Mouse (Mus musculus) inflammation-experienced regulatory T-cells, adult 6 months (primary cell): ENCODE data around the gene Atp6v1d. TPM values are rescaled to one million over a fixed set of nuclear protein-coding genes. Genes with fewer than 3 reads are reported as not detected.
A peak's percentile ranks its signal among the peaks of the same experiment; 100 is the strongest.

ENCODE experiments used
- ATAC-seq: one replicate; pipeline ENCODE4 v1.8.0; 2017
- polyA plus RNA-seq, 3 experiments: library from polyadenylated mRNA; unstranded; fragments of 100-300 nt; shearing (Covaris generic); gene quantifications; one replicate each; pipeline ENCODE4 v1.2.1; 2017

The Atp6v1d gene
- 100 to 1,000 TPM; 197 to 235 (median 223) TPM for polyA plus RNA-seq

GRCm38 (mm10) chr12:78861496-78862253, at the start of gene Atp6v1d, which contains the start of gene Eif2s1:
TSS of gene Atp6v1d (minus strand) at chr12:78861638.
TSS of gene Eif2s1 (plus strand) at chr12:78861819.
- peak; percentile 89 for ATAC-seq

- no peak for ATAC-seq
Measured at GRCm38 (mm10) chr12:78910684-78911461, 49.4 kb upstream of the Atp6v1d start.

GRCm38 (mm10) chr12:78908081-78908605, 46.7 kb upstream of the Atp6v1d start:
- no peak for ATAC-seq

- ATAC-seq = no peak
Measured at GRCm38 (mm10) chr12:78906707-78907162, 45.3 kb upstream of the Atp6v1d start, which contains the start of gene Plek2. TSS of gene Plek2 (minus strand) at chr12:78906964.

GRCm38 (mm10) chr12:78904499-78904898, 43.1 kb upstream of the Atp6v1d start:
- no peak for ATAC-seq

- ATAC-seq = no peak
Measured at GRCm38 (mm10) chr12:78903313-78903712, 41.9 kb upstream of the Atp6v1d start.

- ATAC-seq = no peak
Measured at GRCm38 (mm10) chr12:78901467-78901866, 40.0 kb upstream of the Atp6v1d start.

- no peak for ATAC-seq
Measured at GRCm38 (mm10) chr12:78897861-78898260, 36.4 kb upstream of the Atp6v1d start.

- no peak for ATAC-seq
Measured at GRCm38 (mm10) chr12:78891149-78891548, 29.7 kb upstream of the Atp6v1d start.

GRCm38 (mm10) chr12:78890062-78890461, 28.6 kb upstream of the Atp6v1d start:
- no peak for ATAC-seq

GRCm38 (mm10) chr12:78874581-78874980, 13.1 kb upstream of the Atp6v1d start:
- ATAC-seq = no peak

GRCm38 (mm10) chr12:78868115-78868514, 6.7 kb upstream of the Atp6v1d start:
- ATAC-seq = no peak

GRCm38 (mm10) chr12:78865434-78865833, 4.0 kb upstream of the Atp6v1d start:
- ATAC-seq = no peak

- peak; percentile 12 for ATAC-seq
Measured at GRCm38 (mm10) chr12:78862254-78862730, 854 bp upstream of the Atp6v1d start.

GRCm38 (mm10) chr12:78860921-78861495, 430 bp downstream of the Atp6v1d start:
- ATAC-seq = peak; percentile 7

- ATAC-seq = no peak
Measured at GRCm38 (mm10) chr12:78848246-78848645, 13.2 kb downstream of the Atp6v1d start.

- ATAC-seq = no peak
Measured at GRCm38 (mm10) chr12:78842429-78842828, 19.0 kb downstream of the Atp6v1d start.

GRCm38 (mm10) chr12:78839906-78840305, 21.5 kb downstream of the Atp6v1d start:
- no peak for ATAC-seq

- no peak for ATAC-seq
Measured at GRCm38 (mm10) chr12:78834496-78834895, 26.9 kb downstream of the Atp6v1d start.

GRCm38 (mm10) chr12:78814437-78814836, 47.0 kb downstream of the Atp6v1d start:
- no peak for ATAC-seq

- ATAC-seq = no peak
Measured at GRCm38 (mm10) chr12:78801836-78802235, 59.6 kb downstream of the Atp6v1d start.

- no peak for ATAC-seq
Measured at GRCm38 (mm10) chr12:78800036-78800435, 61.4 kb downstream of the Atp6v1d start.

GRCm38 (mm10) chr12:78794236-78794635, 67.2 kb downstream of the Atp6v1d start:
- no peak for ATAC-seq
